Mouse (Mus musculus) heart, adult 9 months (tissue): ENCODE results near the gene Anln.
"Not testable (repeated sequence)": the region's sequence is repeated elsewhere in the genome, so short reads cannot be mapped to it uniquely, and the experiment has no call there.

Source experiments
- DNase-seq, 2 experiments: peaks; one replicate each; pipeline ENCODE4 v3.0.0; 2022; ENCODE audit warnings: low spot score in 2 of 2

The Anln gene

GRCm38 (mm10) chr9:22389021-22389476 is at the start of gene Anln:
Gene Anln (minus strand): TSS chr9:22389188.
- peak; percentile 87 to 90 for DNase-seq

GRCm38 (mm10) chr9:22434101-22434500 is 45.1 kb upstream of the Anln start:
- DNase-seq, result no peak

- no peak for DNase-seq
These were observed 44.2 kb upstream of the Anln start for GRCm38 (mm10) chr9:22433221-22433620.

GRCm38 (mm10) chr9:22430315-22430840 is 41.4 kb upstream of the Anln start:
- DNase-seq, result no peak

GRCm38 (mm10) chr9:22429533-22430241 is 40.7 kb upstream of the Anln start:
- no peak for DNase-seq

- DNase-seq, result no peak
These were observed 39.9 kb upstream of the Anln start for GRCm38 (mm10) chr9:22428666-22429410.

GRCm38 (mm10) chr9:22428028-22428665 is 39.2 kb upstream of the Anln start:
- no peak for DNase-seq

GRCm38 (mm10) chr9:22424719-22425118 is 35.7 kb upstream of the Anln start:
- DNase-seq, result no peak

GRCm38 (mm10) chr9:22424196-22424595 is 35.2 kb upstream of the Anln start:
- DNase-seq, result no peak

GRCm38 (mm10) chr9:22423507-22423906 is 34.5 kb upstream of the Anln start:
- DNase-seq, result no peak

GRCm38 (mm10) chr9:22422559-22422958 is 33.6 kb upstream of the Anln start:
- no peak for DNase-seq

GRCm38 (mm10) chr9:22420491-22420890 is 31.5 kb upstream of the Anln start:
- DNase-seq, result peak; percentile 6 to 12

GRCm38 (mm10) chr9:22419877-22420276 is 30.9 kb upstream of the Anln start:
- DNase-seq, result no peak

- no peak for DNase-seq
These were observed 28.6 kb upstream of the Anln start for GRCm38 (mm10) chr9:22417547-22417946.

GRCm38 (mm10) chr9:22416187-22416586 is 27.2 kb upstream of the Anln start:
- DNase-seq, result no peak

- DNase-seq, result peak; percentile 96 to 97
These were observed 22.2 kb upstream of the Anln start, which contains the start of gene 9530077C05Rik for GRCm38 (mm10) chr9:22411002-22411857. Gene 9530077C05Rik (plus strand): TSS chr9:22411513.

GRCm38 (mm10) chr9:22409501-22409900 is 20.5 kb upstream of the Anln start:
- DNase-seq, result no peak

- not testable (repeated sequence) for DNase-seq
These were observed 19.4 kb upstream of the Anln start for GRCm38 (mm10) chr9:22408344-22408743.

- not testable (repeated sequence) for DNase-seq
These were observed 18.6 kb upstream of the Anln start for GRCm38 (mm10) chr9:22407633-22408032.

GRCm38 (mm10) chr9:22405414-22405813 is 16.4 kb upstream of the Anln start:
- no peak for DNase-seq

- not testable (repeated sequence) for DNase-seq
These were observed 14.5 kb upstream of the Anln start for GRCm38 (mm10) chr9:22403501-22403900.
